Mouse (Mus musculus) left cerebral cortex, adult 11 months (tissue): Measurements from ENCODE around the gene Zfp683.
A peak's percentile ranks its signal among the peaks of the same experiment; 100 is the strongest.

Experiments
- DNase-seq: peaks from one replicate; pipeline ENCODE4 v3.0.0; 2022; ENCODE audit warnings: low spot score

The Zfp683 gene

DNA sequence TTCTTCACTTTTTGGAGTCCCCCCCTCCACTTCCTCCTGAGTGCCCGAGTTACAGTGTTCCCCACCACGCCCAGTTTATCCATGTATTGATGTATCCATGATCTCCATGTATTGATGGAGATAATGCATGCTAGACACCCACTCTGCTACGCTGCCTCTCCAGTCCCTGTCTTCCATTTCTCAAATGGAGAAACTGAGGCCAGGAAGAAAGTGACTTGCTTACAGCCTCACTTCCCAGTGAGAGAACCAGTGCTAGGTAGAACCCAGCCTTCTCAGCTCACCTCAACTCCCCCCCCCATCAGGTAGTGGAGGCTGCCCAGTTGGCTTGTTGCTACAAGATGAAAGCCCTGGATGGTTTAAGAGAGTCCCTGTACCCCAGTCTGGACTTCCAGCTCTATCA lies at the start of gene Zfp683:
Gene Zfp683, plus strand, starts transcription at position 301 of the 400 bp plus-strand sequence.
- DNase-seq = no peak

DNA sequence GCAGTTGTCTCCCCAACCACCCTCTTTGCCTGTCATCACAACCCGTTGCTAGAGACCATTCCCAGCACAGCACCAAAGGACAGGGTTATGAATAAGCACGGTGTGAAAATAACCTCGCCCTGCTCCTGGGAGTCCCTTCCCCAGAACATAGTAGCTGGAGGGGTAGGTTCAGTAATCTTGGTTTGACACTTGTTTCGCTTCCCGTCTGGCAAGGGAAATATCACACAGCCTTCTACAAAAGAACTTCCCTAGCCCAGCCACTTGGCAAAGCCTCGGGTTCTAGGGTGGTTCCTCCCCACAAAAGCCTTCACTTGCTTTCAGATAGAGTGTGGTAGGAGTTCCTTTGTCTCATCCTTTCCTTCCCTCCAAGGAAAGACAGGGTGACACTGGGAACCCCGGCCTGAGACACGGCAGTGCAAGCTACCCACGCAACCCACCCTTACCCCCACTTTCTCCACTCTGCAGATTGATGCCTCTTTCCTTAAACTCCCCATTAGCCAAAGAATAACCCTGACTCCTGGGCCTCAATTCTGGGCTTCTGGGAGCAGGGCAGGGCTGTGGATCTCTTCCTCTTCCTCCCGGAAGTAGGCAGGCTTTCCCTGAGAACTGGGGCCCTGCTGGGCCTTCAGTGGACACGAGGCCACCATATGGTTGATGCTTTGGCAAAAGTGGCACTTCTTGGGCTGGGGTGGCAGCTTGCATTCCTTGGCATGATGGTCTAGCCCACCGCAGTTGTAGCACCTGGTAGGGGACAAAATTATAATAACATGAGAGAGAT lies 47.9 kb upstream of the Zfp683 start:
- no peak for DNase-seq

- DNase-seq = no peak
These were observed 46.8 kb upstream of the Zfp683 start for GRCm38 (mm10) chr4:134006845-134007244.

- no peak for DNase-seq
These were observed 43.9 kb upstream of the Zfp683 start for GRCm38 (mm10) chr4:134009709-134010108.

- DNase-seq = no peak
These were observed 41.9 kb upstream of the Zfp683 start for GRCm38 (mm10) chr4:134011450-134012414.

DNA sequence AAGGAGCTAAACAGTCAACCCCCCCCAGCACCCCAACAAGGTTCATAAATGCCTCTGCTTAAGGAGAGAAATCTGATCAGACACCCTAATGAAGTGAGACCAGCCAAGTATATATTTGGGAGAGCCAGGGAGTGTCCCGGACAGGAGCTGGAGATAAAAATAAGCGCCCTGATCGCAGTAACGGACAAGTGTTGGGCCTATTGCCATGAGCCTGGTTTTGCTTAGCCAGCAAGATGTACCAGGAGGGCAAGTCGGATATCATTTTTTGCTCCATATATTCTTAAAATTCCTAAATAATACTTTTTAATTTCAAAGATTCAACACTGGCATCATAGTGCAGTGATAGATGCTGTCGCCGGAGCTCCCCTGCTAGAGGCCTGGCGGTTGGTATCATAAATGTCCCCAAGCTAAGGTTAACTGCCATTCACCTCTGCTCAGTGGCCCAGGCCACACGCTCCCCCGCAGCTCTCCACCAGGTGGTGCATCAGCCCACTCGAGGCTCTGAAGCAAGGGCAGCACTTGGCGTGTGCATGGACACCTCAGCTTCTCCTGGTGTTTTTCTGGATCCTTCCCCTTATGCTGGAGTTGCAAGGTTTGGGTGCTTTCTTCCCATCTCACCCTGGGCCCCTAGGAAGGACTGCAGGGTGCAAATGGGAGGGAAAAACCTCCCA lies 40.6 kb upstream of the Zfp683 start:
- DNase-seq = no peak

GRCm38 (mm10) chr4:134016208-134016607 lies 37.4 kb upstream of the Zfp683 start:
- DNase-seq = no peak

- DNase-seq = no peak
These were observed 36.9 kb upstream of the Zfp683 start for GRCm38 (mm10) chr4:134016767-134017166.

DNA sequence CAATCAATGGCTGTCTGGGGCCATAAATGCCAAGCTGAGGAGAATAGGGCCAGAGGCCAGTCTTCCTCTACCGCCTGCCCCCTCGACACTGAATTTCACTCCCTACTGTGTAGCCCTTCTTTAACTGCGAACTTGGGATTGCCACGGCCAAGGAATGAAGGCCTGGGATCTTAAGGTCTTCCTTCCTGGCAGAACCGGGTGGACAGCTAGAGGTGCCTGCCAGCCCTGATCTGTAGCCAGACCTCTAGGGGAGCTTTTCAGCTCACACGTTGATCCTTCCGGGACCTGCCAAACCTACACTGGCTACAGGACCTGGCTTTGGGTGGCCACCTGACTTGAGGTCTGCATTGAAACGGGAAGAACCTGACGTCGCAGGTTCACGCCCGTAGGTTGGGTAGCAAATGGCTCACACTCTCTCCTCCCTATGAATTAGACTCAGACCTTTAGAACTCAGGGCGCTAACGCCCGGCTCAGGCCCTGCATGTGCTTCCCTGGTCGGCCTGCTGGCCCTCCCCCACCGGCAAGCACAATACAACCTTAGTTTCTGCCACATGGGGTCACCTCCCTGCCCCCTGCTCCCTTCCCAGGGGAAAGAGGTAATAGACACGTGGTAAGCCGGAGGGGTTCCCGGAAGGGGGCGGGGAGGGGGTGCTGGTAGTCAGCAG lies 36.3 kb upstream of the Zfp683 start:
- no peak for DNase-seq

GRCm38 (mm10) chr4:134018038-134018778 lies 35.4 kb upstream of the Zfp683 start:
- no peak for DNase-seq

- DNase-seq = no peak
These were observed 34.9 kb upstream of the Zfp683 start, which contains the start of gene Lin28a for GRCm38 (mm10) chr4:134018779-134019145. Gene Lin28a, minus strand, starts transcription at chr4:134018841.

GRCm38 (mm10) chr4:134019210-134019609 lies 34.4 kb upstream of the Zfp683 start:
- no peak for DNase-seq

DNA sequence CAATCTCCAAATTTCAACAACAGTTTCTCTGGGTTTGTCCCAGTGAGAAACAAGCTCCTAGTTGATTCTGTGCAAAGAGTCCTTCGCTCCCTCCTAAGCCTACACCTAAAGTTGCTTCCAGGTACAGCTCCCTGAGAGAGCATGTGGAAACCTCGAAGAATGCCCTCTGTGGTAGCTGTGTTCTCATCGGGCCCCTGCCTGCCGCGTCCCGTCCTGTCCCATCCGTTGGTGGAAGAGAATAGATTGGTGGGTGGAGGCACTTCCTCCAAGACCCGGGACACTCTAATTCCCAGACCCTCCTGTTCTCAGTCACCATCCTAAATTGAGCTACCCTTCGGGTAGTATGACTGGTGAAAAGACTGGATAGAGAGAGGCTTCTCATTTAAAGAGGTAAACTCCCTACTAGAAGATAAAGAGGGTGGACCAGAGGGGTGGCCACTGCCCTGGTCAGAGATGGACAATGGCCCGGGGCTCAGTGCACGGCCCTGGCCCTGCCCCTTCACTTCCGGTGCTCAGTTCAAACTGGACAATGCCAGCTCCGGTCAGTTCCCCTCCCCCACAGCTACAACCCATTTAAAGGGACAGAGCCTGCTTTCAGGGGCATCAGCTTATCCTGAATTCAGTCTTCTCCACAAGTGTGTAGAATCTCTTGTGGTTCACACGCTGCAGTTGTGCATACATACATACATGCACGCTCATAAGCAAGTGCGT lies 33.8 kb upstream of the Zfp683 start:
- no peak for DNase-seq

DNA sequence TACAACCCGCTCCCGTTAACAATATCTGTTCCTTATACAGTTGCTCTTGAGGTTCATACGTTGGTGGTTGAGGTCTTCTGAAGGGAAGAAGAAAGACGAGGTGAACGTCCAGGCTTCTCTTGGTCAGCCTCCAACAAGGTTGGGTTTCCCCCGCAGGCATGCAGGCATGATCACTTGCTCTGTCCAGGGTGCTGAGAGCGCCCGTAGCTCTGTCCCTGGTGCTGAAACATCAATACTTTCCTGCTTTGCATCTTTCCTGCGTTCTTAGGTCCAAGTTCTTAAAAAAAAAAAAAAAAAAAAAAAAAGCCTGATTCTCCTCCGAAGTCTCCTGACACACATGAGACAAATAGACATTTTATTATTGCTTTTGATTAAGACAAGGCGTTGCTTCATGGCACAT lies 33.0 kb upstream of the Zfp683 start:
- no peak for DNase-seq

DNA sequence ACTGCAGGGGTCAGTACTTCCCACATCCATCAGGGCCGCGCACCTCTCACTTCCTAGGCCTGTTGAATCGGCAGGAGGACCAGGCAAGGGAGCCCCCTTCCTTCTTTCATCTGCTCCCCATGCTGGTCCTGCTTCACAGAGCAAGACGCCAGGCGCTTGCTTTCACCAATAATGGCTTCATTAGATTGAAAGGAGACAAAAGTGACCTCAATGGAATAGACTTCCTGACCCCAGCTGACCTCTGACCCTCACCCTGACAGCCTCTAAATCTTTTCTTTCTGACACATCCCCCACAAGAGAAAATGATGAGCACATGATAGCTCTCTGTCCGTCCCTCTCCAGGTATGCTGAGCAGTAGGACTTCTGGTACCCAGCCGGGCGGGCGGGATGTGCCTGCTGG lies 27.8 kb upstream of the Zfp683 start:
- DNase-seq = no peak

- DNase-seq = peak; percentile 63
These were observed 17.7 kb upstream of the Zfp683 start for GRCm38 (mm10) chr4:134035953-134036352.

DNA sequence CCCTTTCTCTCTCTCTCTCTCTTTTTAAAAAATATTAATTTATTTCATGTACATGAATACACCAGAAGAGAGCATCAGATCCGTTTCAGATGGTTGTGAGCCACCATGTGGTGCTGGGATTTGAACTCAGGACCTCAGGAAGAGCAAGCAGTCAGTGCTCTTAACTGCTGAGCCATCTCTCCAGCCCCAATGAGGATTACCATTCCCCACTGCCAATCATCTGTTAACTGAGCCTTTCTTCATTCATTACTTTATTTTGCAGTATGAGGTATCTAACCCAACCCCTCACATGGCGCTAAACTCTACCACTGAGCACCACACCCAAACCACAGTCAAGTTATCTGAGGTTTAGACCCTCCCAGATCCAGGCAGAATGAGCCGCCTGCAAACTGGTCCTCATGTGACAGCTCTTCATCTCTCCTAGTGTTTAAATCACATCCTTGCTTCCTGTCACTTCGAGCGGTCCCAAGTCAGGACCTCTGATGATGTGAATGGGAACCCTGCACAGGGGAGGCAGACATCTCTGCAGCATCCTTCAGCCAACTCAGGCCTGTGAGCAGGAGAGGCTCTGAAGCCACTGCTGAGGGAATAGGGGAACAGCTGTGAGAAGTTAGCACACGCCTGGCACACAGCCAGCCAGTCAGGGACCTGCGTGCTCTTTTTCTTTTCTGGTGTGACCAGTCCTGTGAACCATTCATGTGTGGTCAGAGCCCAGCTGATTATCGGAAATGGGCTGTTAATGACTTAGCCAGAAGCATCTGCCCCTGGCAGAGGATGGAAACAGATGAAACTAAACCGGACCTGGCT lies 12.1 kb upstream of the Zfp683 start:
- no peak for DNase-seq

DNA sequence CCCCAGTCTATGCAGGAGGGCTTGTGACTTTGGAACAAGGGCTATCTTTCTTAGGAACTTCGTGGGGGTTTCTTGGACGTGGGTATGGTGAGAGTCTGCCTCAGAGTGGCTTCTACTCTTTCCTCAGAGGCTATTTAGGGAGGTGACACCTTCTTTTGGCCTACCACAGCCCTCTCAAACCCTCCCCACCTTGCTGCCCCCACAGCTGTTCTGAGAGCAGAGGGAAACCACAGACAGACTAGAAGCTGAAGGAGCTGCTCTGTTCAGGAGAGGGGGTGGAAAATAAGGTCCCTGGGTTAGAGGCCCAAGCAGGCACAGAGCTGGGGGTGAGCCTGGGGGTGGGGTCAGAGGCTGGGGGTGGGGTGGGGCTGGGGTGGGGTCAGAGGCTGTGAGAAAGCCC lies 10.6 kb upstream of the Zfp683 start:
- no peak for DNase-seq

DNA sequence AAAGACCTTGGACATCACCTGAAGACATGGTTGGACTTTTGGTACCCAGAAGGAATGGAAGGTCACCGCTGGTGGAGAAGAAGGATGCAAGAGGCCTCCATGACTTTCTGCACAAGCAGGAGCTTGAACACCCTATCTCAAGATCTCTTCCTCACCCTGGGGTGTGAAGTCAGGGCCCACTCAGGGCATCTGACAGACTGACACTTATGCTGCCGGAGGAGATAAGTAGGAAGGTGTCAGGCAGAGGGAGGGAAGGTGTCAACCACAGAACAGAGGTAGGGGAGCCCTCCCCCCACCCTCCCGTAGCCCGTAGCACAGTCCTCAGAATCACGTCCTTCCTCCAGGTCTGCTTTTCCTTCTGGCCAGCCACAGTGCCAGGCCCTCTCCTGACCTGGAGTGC lies 6.0 kb upstream of the Zfp683 start:
- DNase-seq = no peak

DNA sequence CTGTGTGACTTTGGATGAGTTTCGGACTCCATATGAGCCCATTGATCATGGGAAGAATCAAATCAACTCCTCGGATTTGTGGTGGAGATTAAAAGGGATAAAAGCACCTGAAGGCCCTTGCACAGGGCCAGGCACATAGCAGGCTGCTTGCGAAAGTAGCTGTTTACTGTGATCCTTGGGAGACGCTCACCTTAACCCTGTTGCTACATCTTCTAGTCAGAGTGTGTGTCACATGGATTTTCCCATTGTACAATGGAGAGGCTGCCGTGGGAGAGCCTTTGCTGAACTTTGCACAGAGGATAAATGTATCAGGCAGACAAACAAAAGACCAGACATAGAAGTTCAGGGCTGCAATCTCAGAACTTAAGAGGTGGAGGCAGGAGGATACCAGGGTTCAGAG lies 1.7 kb upstream of the Zfp683 start:
- DNase-seq = no peak
